Mouse (Mus musculus) T-helper 2 cell (primary cell): ENCODE measurements around the gene Bag6.

ENCODE experiments used
- in situ Hi-C: fragments of 300-600 bp; cut with MboI, MseI; formaldehyde crosslinking; loops from one replicate; pipeline ENCODE4 v1.15.1; 2025; ENCODE audit warnings: high pct_unique_total_duplicates

The Bag6 gene

DNA sequence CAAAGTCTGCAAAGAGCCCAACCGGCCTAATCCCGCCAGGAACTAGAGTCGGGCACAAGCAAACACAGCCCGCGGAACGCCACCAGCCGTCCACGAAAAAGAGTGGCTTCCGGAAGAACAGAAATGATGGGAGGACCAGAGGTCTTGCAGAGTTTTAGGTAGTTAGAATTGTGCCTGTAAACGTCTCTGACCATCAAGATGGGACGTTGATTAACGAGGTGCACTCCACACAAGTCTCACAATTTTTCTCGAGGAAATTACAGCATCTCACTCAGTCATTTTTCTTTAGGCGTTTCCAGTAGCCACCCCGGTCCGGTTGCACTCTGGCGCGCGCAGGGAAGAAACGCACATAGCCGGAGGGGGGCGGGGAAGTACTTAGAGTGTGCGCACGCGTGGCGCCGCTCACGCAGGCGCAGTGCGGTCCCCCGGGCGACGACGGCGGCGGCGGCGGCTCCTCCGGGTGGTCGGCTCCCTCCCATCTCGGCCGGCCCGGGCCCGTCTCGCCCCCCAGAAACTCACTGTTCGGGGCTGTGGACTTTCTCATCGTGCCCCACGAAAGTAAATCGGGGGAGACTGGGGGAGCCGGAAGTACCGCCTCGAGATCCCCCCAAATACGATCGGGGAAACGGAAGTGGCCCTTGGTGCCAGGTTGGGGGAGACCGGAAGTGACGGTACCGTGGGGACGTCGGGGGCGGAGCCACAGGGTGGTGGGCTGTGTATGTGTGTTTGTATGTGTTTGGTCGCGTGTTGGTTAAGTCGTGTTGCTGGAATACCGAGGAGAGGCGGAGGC is at the start of gene Bag6:
TSS of gene Bag6 (plus strand) at position 378 of the 790 bp plus-strand sequence.
- in situ Hi-C loops = no loop called here

GRCm38 (mm10) chr17:35085208-35085865 is 49.6 kb upstream of the Bag6 start, which contains the start of gene Ly6g6f:
Ly6g6f (minus strand) TSS chr17:35085610.
- in situ Hi-C loops = no loop called here

- in situ Hi-C loops = no loop called here
Observed at GRCm38 (mm10) chr17:35088151-35088550, 46.8 kb upstream of the Bag6 start.

GRCm38 (mm10) chr17:35088825-35089644 is 45.9 kb upstream of the Bag6 start, which contains the start of gene Abhd16a:
Abhd16a (plus strand) TSS chr17:35089263.
- in situ Hi-C loops = no loop called here

DNA sequence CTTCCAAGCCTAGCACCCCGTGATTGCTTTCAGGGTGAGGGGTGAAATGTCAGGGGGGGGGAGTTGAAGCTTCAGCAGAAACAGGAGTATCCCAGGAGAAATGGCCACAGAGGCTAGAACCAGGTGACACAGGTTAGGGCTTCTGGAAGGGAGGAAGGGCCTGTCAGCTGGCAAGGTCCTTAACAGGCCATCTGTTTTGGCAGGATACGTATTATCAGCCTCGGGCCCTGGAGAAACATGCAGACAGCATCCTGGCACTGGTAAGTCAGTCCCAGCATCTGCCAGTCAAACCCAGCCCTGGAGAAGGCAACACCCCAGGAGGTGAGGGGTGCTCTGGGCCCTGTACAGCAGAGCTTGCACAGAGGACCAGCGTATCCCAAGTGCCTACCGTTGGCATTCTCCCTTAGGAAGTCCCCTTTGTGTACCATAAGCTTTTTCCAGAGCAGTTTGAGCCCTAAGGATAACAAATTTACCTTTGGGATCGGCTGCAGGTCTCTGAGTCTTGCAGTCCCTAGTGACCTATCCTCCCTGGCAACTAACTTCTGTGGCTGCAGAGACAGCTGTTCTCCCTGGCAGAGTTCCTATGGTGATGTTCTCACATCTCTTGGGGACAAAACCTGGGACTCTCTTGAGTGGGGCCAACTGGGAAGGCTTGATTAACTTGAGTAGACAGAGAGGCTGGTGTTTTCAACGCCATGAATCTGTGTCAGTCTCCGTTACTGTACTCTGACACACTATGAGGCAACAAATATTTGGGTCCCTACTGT is 44.6 kb upstream of the Bag6 start:
- in situ Hi-C loops = no loop called here

DNA sequence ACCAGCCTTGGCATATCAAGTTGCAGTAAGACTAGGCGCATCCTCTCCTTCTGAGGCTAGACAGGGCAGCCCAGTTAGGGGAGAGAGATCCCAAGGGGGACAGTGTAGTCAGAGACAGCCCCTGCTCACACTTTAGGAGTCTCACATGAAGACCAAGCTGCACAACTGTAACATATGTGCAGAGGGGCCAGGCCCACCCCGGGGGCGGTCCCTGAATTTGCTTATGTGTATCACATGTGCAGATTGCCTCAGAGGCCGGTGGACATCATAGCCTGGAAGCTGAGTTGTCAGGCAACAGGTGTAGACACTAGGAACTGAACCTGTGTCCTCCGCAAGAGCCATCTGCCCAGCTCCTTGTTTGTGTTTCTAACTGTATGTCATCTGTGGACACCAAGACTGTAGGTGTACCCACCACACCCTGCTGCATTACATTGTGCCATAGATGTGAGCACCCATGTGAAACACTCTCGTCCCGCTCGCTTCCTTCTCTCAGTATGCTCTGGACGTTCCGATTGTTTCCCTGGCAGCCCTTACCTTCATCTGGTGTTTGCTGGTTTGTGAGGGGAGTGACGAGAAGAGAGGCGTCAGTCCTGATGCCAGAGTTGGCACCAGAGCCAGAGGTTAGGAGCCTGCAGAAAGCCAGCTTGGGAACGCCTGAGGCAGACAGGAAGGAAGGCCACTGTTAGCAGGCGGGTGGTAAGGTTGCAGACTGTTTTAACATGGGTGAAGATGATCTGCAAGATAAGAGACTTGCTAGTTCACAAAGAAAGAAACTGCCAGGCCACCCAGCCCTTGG is 42.4 kb upstream of the Bag6 start:
- in situ Hi-C loops = no loop called here

DNA sequence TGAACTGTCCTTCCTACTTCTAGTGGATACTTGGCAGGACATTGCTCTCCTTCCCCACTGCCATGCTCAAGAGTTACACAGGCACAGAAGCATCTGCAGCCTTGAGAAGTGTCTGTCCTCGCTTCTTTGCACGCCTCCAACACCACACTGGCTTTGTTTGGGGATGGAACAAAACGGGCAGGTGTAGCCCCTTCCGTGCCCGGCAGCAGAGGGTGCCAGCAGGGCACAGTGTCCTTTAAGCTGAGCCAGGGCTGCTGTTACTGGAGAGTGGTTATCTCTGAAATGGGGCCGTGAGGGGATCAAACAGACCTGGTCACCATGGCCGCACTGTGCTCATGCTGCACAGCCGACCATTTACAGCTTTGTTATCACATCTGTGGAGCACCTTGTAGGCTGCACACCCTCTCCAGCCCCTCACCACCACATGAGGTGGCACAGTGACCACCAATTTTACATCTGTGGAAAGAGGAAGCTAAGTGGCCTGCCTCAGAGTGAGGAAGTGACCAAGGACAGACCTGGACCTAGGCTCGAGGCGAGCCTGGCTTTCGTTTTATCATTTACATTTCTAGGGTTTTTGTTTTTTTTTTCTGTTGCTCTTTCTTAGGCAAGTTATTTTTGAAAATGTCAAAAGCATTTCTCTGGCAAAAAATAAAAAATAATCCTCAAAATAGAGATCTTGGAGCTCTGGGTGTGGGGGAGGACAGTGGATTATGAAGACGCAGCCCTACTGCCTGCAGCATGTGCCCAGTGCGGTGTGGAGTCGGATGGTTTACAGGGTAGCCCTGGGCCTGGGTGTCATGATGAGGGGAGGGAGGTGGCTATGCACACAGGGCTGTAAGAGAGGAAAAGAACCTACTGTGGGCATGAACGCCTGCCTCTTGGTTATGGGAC is 40.3 kb upstream of the Bag6 start:
- in situ Hi-C loops = no loop called here

DNA sequence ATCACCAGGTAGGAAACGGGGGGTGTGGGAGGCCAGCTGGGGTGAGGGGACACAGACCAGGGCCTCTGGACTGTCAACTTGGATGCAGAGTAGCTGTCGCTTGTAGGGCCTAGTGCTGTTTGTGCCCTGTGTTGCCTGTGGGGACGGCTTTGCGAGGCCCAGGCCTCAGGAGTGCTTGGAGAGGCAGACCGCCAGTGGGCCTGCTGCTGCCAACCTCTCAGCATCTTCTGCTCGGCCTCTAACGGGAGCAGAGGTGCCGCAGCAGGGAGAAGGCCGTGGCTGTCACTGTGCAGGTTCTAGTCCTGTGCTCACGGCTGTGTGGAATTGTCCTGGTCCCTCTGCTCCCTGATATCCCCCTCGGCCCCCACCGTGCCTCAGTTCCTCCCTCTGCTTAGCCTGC is 38.4 kb upstream of the Bag6 start:
- in situ Hi-C loops = no loop called here

DNA sequence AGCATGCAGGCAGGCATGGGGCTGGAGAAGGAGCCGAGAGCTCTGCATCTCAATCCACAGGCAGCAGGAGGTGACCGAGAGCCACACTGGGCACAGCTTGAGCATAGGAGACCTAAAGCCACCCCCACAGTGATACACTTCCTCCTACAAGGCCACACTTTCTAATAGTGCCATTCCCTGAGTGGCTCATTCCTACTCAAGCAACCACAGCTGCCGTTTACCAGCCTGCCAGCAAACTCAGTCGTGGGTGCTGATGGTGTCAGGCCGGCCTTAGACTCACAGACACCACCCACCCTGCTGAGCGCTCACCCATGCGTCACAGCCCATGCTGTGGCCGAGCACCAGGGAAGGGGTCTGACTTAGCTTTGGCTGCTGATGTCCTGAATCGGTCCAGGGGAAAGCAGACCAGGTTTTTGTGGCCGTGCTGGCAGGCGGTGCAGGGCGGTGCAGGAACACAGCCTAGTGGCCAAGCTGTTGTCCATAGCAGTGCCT is 37.8 kb upstream of the Bag6 start:
- in situ Hi-C loops = no loop called here

DNA sequence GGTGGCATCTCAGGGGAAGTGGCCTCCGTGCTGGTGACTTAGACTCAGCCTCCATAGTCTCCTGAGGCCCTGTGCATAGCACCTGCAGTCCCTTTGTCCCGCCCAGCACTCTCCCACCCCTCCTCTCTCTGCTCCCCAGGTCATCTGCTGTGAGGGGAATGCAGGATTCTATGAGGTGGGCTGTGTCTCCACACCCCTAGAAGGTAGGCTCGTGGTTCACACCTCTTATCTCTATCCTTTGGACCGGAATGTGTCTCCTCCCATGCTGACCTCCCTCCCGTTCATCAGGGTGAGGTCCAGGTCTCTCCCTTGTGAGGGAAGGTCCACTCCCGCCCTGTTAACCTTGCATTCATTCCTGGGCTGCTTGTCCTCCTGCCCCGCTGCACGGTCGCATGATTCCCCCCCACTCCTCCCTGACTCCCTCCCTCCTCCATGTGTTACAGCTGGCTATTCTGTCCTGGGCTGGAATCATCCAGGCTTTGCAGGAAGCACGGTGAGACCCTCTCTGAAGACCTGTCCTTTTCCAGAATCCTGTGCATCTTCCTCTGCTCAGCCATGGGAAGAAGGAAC is 34.7 kb upstream of the Bag6 start:
- in situ Hi-C loops = loop anchor here (5.0 kb wide), 1 partner anchor 68 kb away; no protein-coding TSS in a partner anchor

DNA sequence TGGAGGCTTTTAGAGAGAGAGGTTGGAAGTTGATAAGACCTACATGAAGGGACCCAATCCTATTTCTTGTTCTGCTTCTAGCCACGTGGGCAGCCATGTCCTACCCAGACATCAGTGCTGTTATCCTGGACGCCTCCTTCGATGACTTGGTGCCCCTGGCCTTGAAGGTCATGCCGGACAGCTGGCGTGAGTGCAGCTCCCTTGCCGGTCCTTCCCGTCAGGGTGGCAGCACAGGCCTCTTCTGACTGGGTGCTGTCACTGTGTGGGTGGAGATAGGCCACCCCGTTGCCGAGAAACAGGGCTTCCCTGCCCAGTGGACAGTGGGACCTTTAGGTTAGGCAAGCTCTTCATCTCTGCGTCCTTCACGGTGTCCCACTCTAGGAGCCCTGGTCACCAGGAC is 33.8 kb upstream of the Bag6 start:
- in situ Hi-C loops = loop anchor here (5.0 kb wide), 1 partner anchor 69 kb away; no protein-coding TSS in a partner anchor

GRCm38 (mm10) chr17:35102299-35102698 is 32.7 kb upstream of the Bag6 start:
- in situ Hi-C loops = loop anchor here (5.0 kb wide), 1 partner anchor 70 kb away; no protein-coding TSS in a partner anchor

- in situ Hi-C loops = loop anchor here (5.0 kb wide), 1 partner anchor 71 kb away; no protein-coding TSS in a partner anchor
Observed at GRCm38 (mm10) chr17:35103221-35103690, 31.7 kb upstream of the Bag6 start.

DNA sequence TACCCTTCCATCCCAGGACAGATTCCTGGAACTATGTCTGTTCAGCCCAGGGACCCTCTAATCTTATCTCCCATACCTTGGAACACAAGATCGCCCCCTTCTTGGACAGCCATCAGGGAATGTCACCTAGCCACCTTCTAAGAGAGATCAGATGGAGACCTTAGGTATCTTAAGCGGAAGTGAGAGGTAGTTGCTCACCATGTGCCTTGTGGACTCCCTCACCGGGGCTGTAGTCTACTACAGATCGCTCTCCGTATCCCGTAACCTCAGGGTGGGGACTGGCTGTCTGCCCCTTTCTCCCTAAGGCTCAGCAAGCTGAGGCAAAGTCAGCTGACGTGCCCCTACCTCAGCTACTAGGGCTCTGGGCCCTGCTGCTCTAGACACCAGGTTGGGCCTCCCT is 30.9 kb upstream of the Bag6 start:
- in situ Hi-C loops = loop anchor here (5.0 kb wide), 1 partner anchor 72 kb away; no protein-coding TSS in a partner anchor

- in situ Hi-C loops = loop anchor here (5.0 kb wide), 1 partner anchor 72 kb away; no protein-coding TSS in a partner anchor
Observed at GRCm38 (mm10) chr17:35104754-35105153, 30.2 kb upstream of the Bag6 start.

DNA sequence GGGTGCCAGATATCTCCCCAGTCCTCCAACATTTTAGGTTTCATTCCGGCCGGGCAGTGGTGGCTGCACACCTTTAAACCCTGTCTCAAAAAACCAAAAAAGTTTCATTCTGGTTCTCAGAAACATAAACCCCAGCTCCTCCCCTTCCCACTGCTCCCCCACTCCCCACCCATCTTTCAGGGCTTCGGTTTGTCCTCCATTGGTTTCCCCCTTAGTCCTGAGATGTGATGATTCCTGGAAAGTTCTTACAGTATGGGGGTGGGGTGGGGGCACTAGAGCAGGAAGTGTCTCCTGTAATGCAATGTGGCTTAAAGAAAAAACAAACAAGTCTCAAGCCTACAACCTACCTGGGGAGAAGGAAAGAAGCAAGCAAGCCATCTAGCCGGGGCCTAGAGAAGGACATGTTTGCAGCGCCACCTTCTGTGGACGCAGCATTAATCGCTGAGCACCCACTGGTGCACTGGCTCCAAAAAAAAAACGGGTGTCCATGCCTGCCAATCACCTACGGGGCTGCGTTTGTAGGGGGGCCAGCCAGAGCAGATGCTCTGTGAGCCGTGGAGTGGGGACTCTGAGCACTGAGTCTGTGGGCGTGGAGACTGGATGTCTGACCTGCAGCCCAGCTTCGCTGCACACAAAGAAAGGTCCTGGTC is 29.1 kb upstream of the Bag6 start:
- in situ Hi-C loops = no loop called here

DNA sequence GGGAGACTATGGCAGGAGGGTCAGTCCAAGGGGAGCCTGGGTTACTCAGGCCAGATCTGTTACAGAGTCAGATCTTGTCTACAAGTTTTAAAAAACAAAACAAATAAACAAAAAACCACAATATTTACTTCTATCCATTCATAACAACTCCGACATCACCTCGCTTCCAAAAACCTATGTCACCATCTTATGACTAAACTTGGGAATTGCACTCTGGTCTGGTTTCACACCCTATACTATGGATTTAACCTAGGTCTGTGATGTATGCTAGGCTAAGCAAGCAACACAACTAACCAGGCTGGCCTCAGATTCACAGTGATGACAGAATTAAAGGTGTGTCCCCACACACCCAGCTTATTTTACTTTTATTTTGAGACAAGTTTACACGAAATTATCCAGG is 28.5 kb upstream of the Bag6 start:
- in situ Hi-C loops = no loop called here

DNA sequence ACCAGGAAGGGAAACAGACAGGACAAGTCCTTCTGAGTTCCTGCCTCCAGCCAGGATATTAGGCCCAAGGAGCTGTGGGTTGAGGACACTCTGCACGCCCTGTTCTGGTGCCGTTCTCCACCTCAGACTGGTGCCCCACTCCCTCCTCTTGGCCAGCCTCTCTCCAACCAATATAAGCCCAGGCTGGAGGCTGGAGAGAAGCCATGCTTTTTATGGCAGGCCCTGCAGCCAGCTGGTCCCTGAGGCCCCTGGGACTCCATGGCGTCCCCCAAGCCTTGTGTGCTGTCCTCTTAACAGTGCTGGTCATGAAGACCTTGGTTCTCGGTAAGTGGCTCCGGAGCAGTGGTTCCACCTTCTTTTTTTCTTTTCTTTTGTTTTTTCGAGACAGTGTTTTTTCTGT is 26.9 kb upstream of the Bag6 start, which contains the start of gene Ly6g5c:
TSS of gene Ly6g5c (plus strand) at position 183 of the 400 bp plus-strand sequence.
- in situ Hi-C loops = no loop called here
